Mouse (Mus musculus) MEL (cell line): Measurements from ENCODE around the gene Zmynd10.

Experiments
- NELFE ChIP-seq: IDR thresholded peaks from 2 replicates; pipeline ENCODE4 v1.6.1; 2011; ENCODE audit warnings: low read depth, low read length, improper control_type of control experiment
- TBP ChIP-seq: IDR thresholded peaks from 2 replicates; pipeline ENCODE4 v1.8.0; 2011; ENCODE audit warnings: low read depth, low read length, improper control_type of control experiment
- ZC3H11A ChIP-seq: IDR thresholded peaks from 2 replicates; pipeline ENCODE4 v1.6.1; 2012; ENCODE audit warnings: low read depth, mild to moderate bottlenecking, inconsistent platforms, low read length, improper control_type of control experiment

DNA sequence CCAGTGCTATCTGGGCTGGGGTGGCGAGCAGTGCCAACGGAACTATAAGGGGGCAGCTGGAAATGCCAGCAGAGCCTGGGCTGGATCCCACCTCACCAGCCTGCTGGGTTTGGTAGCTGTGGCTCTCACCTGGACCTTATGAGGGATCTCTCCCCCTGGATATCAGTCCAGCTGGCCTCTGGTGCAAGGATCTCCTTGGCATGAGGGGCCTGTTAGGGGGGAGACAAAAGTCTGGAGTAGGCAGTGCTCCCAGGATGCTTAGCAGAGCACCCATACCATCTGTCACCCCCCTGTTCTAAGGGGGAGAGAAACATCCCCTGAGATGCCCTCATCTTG is 25.2 kb downstream of the Zmynd10 start:
- TF ChIP-seq NELFE (no peak), ZC3H11A (no peak), TBP (no peak)
